Mouse (Mus musculus) cortical plate, adult 2 months (tissue): Measurements from ENCODE around the gene Clcn7.

ENCODE experiments used
- CTCF ChIP-seq: fragments of 200-500 bp; IDR thresholded peaks from 2 replicates; pipeline ENCODE4 v1.5.1; 2011; ENCODE audit warnings: mild to moderate bottlenecking, control low read depth, low read length; ENCODE audit not compliant: insufficient read depth; ENCODE audit errors: extremely low read depth
- POLR2A ChIP-seq: fragments of 200-500 bp; IDR thresholded peaks from 2 replicates; pipeline ENCODE4 v1.6.1; 2011; ENCODE audit warnings: mild to moderate bottlenecking, low read length, control low read depth; ENCODE audit not compliant: insufficient read depth; ENCODE audit errors: extremely low read depth

DNA sequence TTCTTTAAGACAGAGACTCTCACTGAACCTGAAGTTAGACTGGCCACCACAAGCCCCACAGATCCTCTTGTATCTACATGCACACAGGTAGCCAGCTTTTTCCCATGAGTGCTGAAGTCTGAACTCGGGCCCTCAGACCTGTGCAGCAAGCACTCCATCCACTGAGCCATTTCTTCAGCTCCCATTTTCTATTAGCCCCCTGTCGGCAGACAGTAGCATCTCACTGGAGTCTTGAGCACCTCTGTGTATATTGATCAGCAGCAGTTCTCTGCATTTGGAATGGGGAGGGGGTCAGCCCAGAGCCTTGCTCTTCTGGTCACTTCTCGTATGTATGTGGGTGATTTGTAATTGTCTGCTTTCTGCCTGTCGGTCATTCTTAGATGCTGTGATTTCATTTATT lies 6.8 kb downstream of the Clcn7 start:
- TF ChIP-seq CTCF, result peak; percentile 26; the same call in 1 of the 2 replicates
- TF ChIP-seq POLR2A, result no peak
